Mouse (Mus musculus) T-helper 17 cell (primary cell): ENCODE measurements around the gene Asna1.

Source experiments
- in situ Hi-C, 2 experiments: fragments of 300-600 bp; cut with MboI, MseI; formaldehyde crosslinking; loops; 1 replicate in 1 of 2; 2 replicates in 1 of 2; pipeline ENCODE4 v1.15.1; 2025; ENCODE audit warnings: high pct_unique_total_duplicates in 2 of 2

Gene Asna1

GRCm38 (mm10) chr8:84976763-84977434 is 48.2 kb downstream of the Asna1 start:
- in situ Hi-C loops: loop anchor here (5.0 to 10.0 kb wide), 4 partner anchors 50 to 1728 kb away; partner anchors contain the start of genes Asna1 (in 1 of the 2), Ier2 (in 1 of the 2) and Trir (in 1 of the 2)

- in situ Hi-C loops: loop anchor here (5.0 to 10.0 kb wide), 4 partner anchors 51 to 1729 kb away; partner anchors contain the start of genes Asna1 (in 1 of the 2), Ier2 (in 1 of the 2) and Trir (in 1 of the 2)
These were observed 48.9 kb downstream of the Asna1 start for GRCm38 (mm10) chr8:84976031-84976762.

GRCm38 (mm10) chr8:84975434-84975833 is 49.6 kb downstream of the Asna1 start:
- in situ Hi-C loops: loop anchor here (5.0 to 10.0 kb wide), 4 partner anchors 52 to 1729 kb away; partner anchors contain the start of genes Asna1 (in 1 of the 2), Ier2 (in 1 of the 2) and Trir (in 1 of the 2)

- in situ Hi-C loops: loop anchor here (5.0 to 10.0 kb wide), 5 partner anchors 33 to 1730 kb away; partner anchors contain the start of genes Asna1 (in 1 of the 2), Ier2 (in 1 of the 2) and Trir (in 1 of the 2)
These were observed 50.4 kb downstream of the Asna1 start for GRCm38 (mm10) chr8:84974543-84975142.

GRCm38 (mm10) chr8:84973803-84974542 is 51.1 kb downstream of the Asna1 start:
- in situ Hi-C loops: loop anchor here in 1 of 2 experiments (5.0 to 10.0 kb wide), 2 partner anchors 33 to 1731 kb away; no protein-coding TSS in a partner anchor

DNA sequence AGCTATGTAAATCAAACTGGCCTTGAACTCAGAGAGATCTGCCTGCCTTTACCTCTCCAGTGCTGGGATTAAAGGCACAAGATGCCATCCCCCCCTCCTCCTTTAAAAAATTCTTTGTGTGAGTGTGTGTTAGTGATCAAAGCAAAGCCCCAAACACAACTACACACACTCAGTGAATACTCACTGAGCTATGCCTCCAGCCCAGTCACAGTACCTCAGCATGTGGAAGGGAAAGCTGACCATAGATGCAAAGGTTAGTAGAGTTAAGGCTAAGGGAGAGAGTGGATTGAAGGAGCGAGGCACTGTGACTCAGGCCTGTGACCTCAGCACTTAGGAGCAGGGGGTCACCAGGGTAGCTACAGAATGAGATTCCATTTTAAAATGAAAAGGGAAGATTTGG is 52.0 kb downstream of the Asna1 start:
- in situ Hi-C loops: loop anchor here in 1 of 2 experiments (5.0 to 10.0 kb wide), 2 partner anchors 34 to 1732 kb away; no protein-coding TSS in a partner anchor

DNA sequence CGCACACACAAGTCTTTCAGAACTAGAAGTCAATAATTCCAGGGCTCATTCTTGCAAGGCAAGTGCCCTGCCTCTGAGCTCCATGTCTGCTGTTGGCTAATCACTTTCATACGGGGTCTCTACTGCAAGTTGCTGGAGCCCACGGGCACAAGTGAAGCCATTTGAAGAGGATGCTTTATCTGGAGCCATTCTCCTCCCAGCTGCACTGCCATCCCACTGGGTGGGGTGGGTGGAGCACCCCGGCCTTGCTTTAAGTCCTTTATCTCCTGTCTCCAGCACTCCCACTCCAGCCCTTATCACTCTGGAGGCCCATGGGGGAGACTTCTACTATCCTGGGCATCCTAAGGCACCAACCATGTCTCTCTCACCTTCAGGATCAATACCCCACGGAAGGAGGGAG is 54.2 kb downstream of the Asna1 start:
- in situ Hi-C loops: loop anchor here in 1 of 2 experiments (5.0 to 10.0 kb wide), 2 partner anchors 36 to 1734 kb away; no protein-coding TSS in a partner anchor

DNA sequence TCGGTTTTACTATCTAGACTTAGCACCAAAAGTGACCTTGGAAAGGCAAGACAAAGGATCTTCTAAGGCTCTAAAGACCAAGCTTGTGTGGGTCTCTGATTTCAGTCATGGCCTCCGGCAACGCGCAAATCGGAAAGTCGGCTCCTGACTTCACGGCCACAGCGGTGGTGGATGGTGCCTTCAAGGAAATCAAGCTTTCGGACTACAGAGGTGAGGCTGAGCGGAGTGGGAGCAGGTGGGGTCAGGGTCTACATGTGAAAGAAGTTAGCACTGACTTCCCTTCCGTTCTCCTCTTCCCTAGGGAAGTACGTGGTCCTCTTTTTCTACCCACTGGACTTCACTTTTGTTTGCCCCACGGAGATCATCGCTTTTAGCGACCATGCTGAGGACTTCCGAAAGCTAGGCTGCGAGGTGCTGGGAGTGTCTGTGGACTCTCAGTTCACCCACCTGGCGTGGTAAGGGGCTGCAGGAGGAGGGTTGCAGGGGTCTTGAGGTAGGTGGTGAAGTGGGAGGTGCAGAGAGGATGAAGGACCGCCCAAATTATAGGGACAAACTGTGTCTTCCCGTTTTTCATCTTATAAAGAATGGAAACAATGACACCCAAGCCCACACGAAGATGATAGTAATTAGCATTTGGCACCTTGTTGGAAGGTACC is 54.8 kb downstream of the Asna1 start:
- in situ Hi-C loops: loop anchor here in 1 of 2 experiments (5.0 to 10.0 kb wide), 2 partner anchors 37 to 1735 kb away; no protein-coding TSS in a partner anchor

DNA sequence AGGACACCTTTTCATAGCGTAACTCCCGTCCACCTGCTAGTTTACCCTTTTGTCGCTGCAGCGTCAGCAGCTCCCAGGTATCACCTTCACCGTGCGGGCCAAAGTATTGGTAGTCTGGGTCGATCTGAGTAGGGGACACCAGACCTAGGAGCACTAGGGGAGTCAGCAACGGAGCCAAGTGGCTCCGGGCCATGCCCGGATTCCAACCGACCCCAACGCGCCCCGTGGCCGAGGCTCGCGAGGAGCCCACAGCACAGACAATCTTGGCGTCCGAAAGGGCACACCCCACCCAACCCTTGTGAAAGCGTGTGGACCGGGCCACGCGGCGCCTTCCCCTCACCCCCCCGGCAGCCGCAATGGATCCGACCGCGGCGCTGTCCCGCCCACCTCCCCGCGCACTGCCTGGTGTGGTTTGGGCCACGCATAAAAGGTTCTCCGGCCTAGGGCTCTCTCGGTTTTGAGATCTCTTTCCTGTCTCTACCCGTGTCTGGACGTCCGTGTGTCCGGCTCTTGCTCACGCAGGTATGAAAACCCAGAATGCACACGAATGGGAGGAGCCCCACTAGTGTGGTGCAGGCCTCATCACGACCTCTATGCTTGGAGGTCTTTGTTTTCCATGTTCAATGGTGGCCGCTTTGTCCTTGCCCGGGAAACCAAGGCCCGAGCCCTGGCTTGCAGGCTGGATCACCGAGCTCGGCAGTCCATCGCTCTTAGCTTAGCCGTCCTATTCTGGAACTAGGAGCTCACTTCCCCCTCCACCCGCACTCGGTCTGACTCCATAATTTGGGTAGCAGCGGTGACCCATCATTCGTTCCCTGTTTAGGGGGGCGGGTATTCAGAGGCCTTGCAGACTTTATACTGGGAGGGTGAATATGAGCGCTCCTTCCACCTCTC is 55.6 kb downstream of the Asna1 start, which contains the start of the genes Gm49661, Prdx2 and Rnaseh2a:
Gene Gm49661, minus strand, starts transcription at position 193 of the 894 bp plus-strand sequence.
Gene Prdx2, plus strand, starts transcription at position 347 of the 894 bp plus-strand sequence.
Gene Rnaseh2a, minus strand, starts transcription at position 527 of the 894 bp plus-strand sequence.
- in situ Hi-C loops: loop anchor here in 1 of 2 experiments (5.0 to 10.0 kb wide), 2 partner anchors 38 to 1735 kb away; no protein-coding TSS in a partner anchor

- in situ Hi-C loops: no loop called here
These were observed 56.4 kb downstream of the Asna1 start for GRCm38 (mm10) chr8:84968650-84969049.
